Mouse (Mus musculus) midbrain, embryonic 11.5 days (tissue): ENCODE results near the gene Rslcan18. TPM values are rescaled to one million over a fixed set of nuclear protein-coding genes. Genes with fewer than 3 reads are reported as not detected.

ENCODE experiments used
- ATAC-seq: fragments of 200-750 bp; cut with Nextera tagmentation; 2 replicates; pipeline ENCODE4 v1.8.0; 2017; ENCODE audit warnings: moderate TSS enrichment, moderate library complexity; ENCODE audit not compliant: low FRiP score
- DNase-seq: peaks from one replicate; pipeline ENCODE4 v3.0.0; 2015; ENCODE audit warnings: low spot score; ENCODE audit errors: missing footprints
- H3K27ac ChIP-seq: fragments of 300-500 bp; sonication (generic); 2 replicates; pipeline ENCODE4 v1.5.1; 2014; ENCODE audit warnings: low read depth, low read length
- H3K27me3 ChIP-seq: fragments of 300-500 bp; sonication (generic); 2 replicates; pipeline ENCODE4 v1.6.1; 2014; ENCODE audit warnings: mild to moderate bottlenecking, low read length, moderate library complexity, mixed read lengths; ENCODE audit not compliant: control insufficient read depth, insufficient read depth
- H3K36me3 ChIP-seq: fragments of 300-500 bp; sonication (generic); 2 replicates; pipeline ENCODE4 v1.6.1; 2014; ENCODE audit warnings: mild to moderate bottlenecking, low read length, moderate library complexity, mixed read lengths; ENCODE audit not compliant: control insufficient read depth, insufficient read depth
- H3K4me1 ChIP-seq: fragments of 300-500 bp; sonication (generic); 2 replicates; pipeline ENCODE4 v1.6.1; 2014; ENCODE audit warnings: low read length; ENCODE audit not compliant: control insufficient read depth, insufficient read depth
- H3K4me2 ChIP-seq: fragments of 300-500 bp; sonication (generic); 2 replicates; pipeline ENCODE4 v1.6.1; 2014; ENCODE audit warnings: mild to moderate bottlenecking, moderate library complexity
- H3K4me3 ChIP-seq: fragments of 300-500 bp; sonication (generic); 2 replicates; pipeline ENCODE4 v1.5.1; 2014; ENCODE audit warnings: low read depth, low read length
- H3K9ac ChIP-seq: fragments of 300-500 bp; sonication (generic); 2 replicates; pipeline ENCODE4 v1.6.1; 2014; ENCODE audit warnings: low read length
- H3K9me3 ChIP-seq: fragments of 300-500 bp; sonication (generic); 2 replicates; pipeline ENCODE4 v1.6.1; 2016; ENCODE audit warnings: low read length; ENCODE audit not compliant: control insufficient read depth
- WGBS: fragments of 180-500 bp; shearing (Covaris S2); extraction: QIAGEN DNeasy Blood & Tissue Kit; methylation state at CpG from one replicate; pipeline ENCODE4 v1.1.7; 2014; 5-methylcytosine and 5-hydroxymethylcytosine counted together
- polyA plus RNA-seq: library from polyadenylated mRNA; unstranded; fragments of >200 nt; fragmentation: Nextera tagmentation; extraction: Ambion mirVana; gene quantifications from 2 replicates; pipeline ENCODE4 v1.2.1, GENCODE M21; 2014

Rslcan18 gene
- polyA plus RNA-seq, 1 experiment from 2014 or later = not detected

GRCm38 (mm10) chr13:67107681-67108080, 8.4 kb downstream of the Rslcan18 start:
- peak overlapping the region; percentile 78 for H3K9ac ChIP-seq
- H3K27me3 ChIP-seq = no peaks in the 10 kb centered on the region
- peaks cover 5% of the 10 kb centered on the region; the same call in 1 of the 2 replicates for H3K4me1 ChIP-seq
- H3K4me2 ChIP-seq = peak overlapping the region; percentile 82
- ATAC-seq (no peak), DNase-seq (no peak)
- no peaks in the 10 kb centered on the region for H3K36me3 ChIP-seq
- no peak overlapping the region for H3K27ac ChIP-seq
- 72% methylated on average over 9 of the region's 9 CpGs for WGBS
- H3K4me3 ChIP-seq = peak overlapping the region; percentile 58
- no peaks in the 10 kb centered on the region for H3K9me3 ChIP-seq

- 91% methylated on average over 10 of the region's 10 CpGs for WGBS
- H3K27me3 ChIP-seq = no peaks in the 10 kb centered on the region
- no peak within 1 kb of the TSS for H3K4me3 ChIP-seq
- H3K9ac ChIP-seq = no peak within 1 kb of the TSS
- ATAC-seq (no peak), DNase-seq (no peak)
- H3K36me3 ChIP-seq = no peaks in the 10 kb centered on the region
- no peak within 1 kb of the TSS for H3K4me2 ChIP-seq
- no peaks in the 10 kb centered on the region for H3K4me1 ChIP-seq
- no peak within 1 kb of the TSS for H3K27ac ChIP-seq
- no peaks in the 10 kb centered on the region for H3K9me3 ChIP-seq
Observed at GRCm38 (mm10) chr13:67097876-67098275, 18.2 kb downstream of the Rslcan18 start, which contains the start of gene Zfp708. Gene Zfp708 (minus strand): TSS chr13:67097976.

- no peaks in the 10 kb centered on the region for H3K27me3 ChIP-seq
- H3K4me2 ChIP-seq = no peak overlapping the region
- no peaks in the 10 kb centered on the region for H3K9me3 ChIP-seq
- no peak for DNase-seq
- no peak overlapping the region for H3K9ac ChIP-seq
- no peaks in the 10 kb centered on the region for H3K36me3 ChIP-seq
- ATAC-seq = no peak
- H3K27ac ChIP-seq = no peak overlapping the region
- H3K4me3 ChIP-seq = no peak overlapping the region
- 86% methylated on average over 1 of the region's 1 CpGs for whole genome bisulfite sequencing
- no peaks in the 10 kb centered on the region for H3K4me1 ChIP-seq
Observed at GRCm38 (mm10) chr13:67090154-67090553, 25.9 kb downstream of the Rslcan18 start.

GRCm38 (mm10) chr13:67081946-67082345, 34.1 kb downstream of the Rslcan18 start:
- Histone ChIP-seq H3K9ac (no peak overlapping the region), H3K27me3 (no peaks in the 10 kb centered on the region), H3K9me3 (no peaks in the 10 kb centered on the region), H3K4me2 (peak overlapping the region; percentile 60; the same call in 1 of the 2 replicates), H3K4me3 (no peak overlapping the region), H3K4me1 (no peaks in the 10 kb centered on the region), H3K27ac (no peak overlapping the region), H3K36me3 (peaks cover 8% of the 10 kb centered on the region; the same call in 1 of the 2 replicates)
- ATAC-seq (no peak), DNase-seq (no peak)
- WGBS = 71% methylated on average over 1 of the region's 1 CpGs

GRCm38 (mm10) chr13:67081142-67081713, 34.8 kb downstream of the Rslcan18 start:
- Histone ChIP-seq H3K27ac (peak overlapping the region; percentile 61; the same call in 1 of the 2 replicates), H3K27me3 (no peaks in the 10 kb centered on the region), H3K36me3 (peaks cover 8% of the 10 kb centered on the region; the same call in 1 of the 2 replicates), H3K4me1 (no peaks in the 10 kb centered on the region), H3K9me3 (no peaks in the 10 kb centered on the region; the same call in 1 of the 2 replicates), H3K4me2 (peak overlapping the region; percentile 60), H3K9ac (peak overlapping the region; percentile 71), H3K4me3 (peak overlapping the region; percentile 65)
- DNase-seq (peak; percentile 96), ATAC-seq (peak; percentile 99)
- under 1% methylated on average over 24 of the region's 24 CpGs for WGBS

GRCm38 (mm10) chr13:67077244-67077643, 38.8 kb downstream of the Rslcan18 start:
- WGBS = 97% methylated on average over 2 of the region's 2 CpGs
- Histone ChIP-seq H3K4me3 (no peak overlapping the region), H3K36me3 (peaks cover 27% of the 10 kb centered on the region), H3K9ac (no peak overlapping the region), H3K27me3 (no peaks in the 10 kb centered on the region), H3K9me3 (peaks cover 17% of the 10 kb centered on the region; the same call in 1 of the 2 replicates), H3K4me1 (no peaks in the 10 kb centered on the region), H3K27ac (no peak overlapping the region), H3K4me2 (no peak overlapping the region)
- no peak for DNase-seq
- no peak for ATAC-seq

- H3K27me3 ChIP-seq = no peaks in the 10 kb centered on the region
- no peak overlapping the region for H3K4me3 ChIP-seq
- no peak overlapping the region for H3K4me2 ChIP-seq
- ATAC-seq (no peak), DNase-seq (no peak)
- peaks cover 31% of the 10 kb centered on the region for H3K9me3 ChIP-seq
- no peak overlapping the region for H3K27ac ChIP-seq
- H3K36me3 ChIP-seq = peaks cover 45% of the 10 kb centered on the region
- 90% methylated on average over 2 of the region's 2 CpGs for WGBS
- no peaks in the 10 kb centered on the region for H3K4me1 ChIP-seq
- no peak overlapping the region for H3K9ac ChIP-seq
Observed at GRCm38 (mm10) chr13:67072786-67073185, 43.3 kb downstream of the Rslcan18 start.

- H3K4me3 ChIP-seq = no peak overlapping the region
- H3K27me3 ChIP-seq = no peaks in the 10 kb centered on the region
- 91% methylated on average over 8 of the region's 8 CpGs for WGBS
- no peak overlapping the region for H3K4me2 ChIP-seq
- peak; percentile 67 for DNase-seq
- peaks cover under 1% of the 10 kb centered on the region; the same call in 1 of the 2 replicates for H3K4me1 ChIP-seq
- H3K9ac ChIP-seq = no peak overlapping the region
- ATAC-seq = no peak
- H3K9me3 ChIP-seq = peaks cover 6% of the 10 kb centered on the region
- no peak overlapping the region for H3K27ac ChIP-seq
- H3K36me3 ChIP-seq = peaks cover 14% of the 10 kb centered on the region
Observed at GRCm38 (mm10) chr13:67065386-67065785, 50.7 kb downstream of the Rslcan18 start.

- ATAC-seq = no peak
- no peak overlapping the region for H3K27ac ChIP-seq
- peak; percentile 12 for DNase-seq
- no peak overlapping the region for H3K4me3 ChIP-seq
- no peak overlapping the region for H3K4me2 ChIP-seq
- peaks cover 4% of the 10 kb centered on the region; the same call in 1 of the 2 replicates for H3K4me1 ChIP-seq
- WGBS = 59% methylated on average over 7 of the region's 7 CpGs
- H3K9ac ChIP-seq = no peak overlapping the region
- no peaks in the 10 kb centered on the region; the same call in 1 of the 2 replicates for H3K9me3 ChIP-seq
- 0 out of 2 replicates have a peak, but pooled peaks cover 2% of the 10 kb centered on the region for H3K36me3 ChIP-seq
- no peaks in the 10 kb centered on the region for H3K27me3 ChIP-seq
Observed at GRCm38 (mm10) chr13:67062427-67062826, 53.6 kb downstream of the Rslcan18 start.
